Mouse (Mus musculus) liver, embryonic 14.5 days (tissue): ENCODE results near the gene BC107364. TPM values are rescaled to one million over a fixed set of nuclear protein-coding genes. Genes with fewer than 3 reads are reported as not detected.
"Not testable (repeated sequence)": the region's sequence is repeated elsewhere in the genome, so short reads cannot be mapped to it uniquely, and the experiment has no call there.

ENCODE experiments used
- ATAC-seq: fragments of 200-750 bp; cut with Nextera tagmentation; 2 replicates; pipeline ENCODE4 v1.8.0; 2017; ENCODE audit warnings: moderate number of reproducible peaks, mild to moderate bottlenecking, moderate library complexity; ENCODE audit not compliant: insufficient read depth
- DNase-seq, 3 experiments: peaks; one replicate each; pipeline ENCODE4 v3.0.0-alpha.2; 2012 to 2013; ENCODE audit warnings: low read depth in 3 of 3, low spot score in 3 of 3
- H3K27ac ChIP-seq: fragments of 300-500 bp; sonication (generic); 2 replicates; pipeline ENCODE4 v1.5.1; 2014; ENCODE audit warnings: moderate library complexity, mild to moderate bottlenecking, control low read depth, inconsistent platforms
- H3K27me3 ChIP-seq: fragments of 300-500 bp; sonication (generic); 2 replicates; pipeline ENCODE4 v1.6.1; 2014; ENCODE audit warnings: mild to moderate bottlenecking, low read length, moderate library complexity; ENCODE audit not compliant: control insufficient read depth, insufficient read depth
- H3K36me3 ChIP-seq: fragments of 300-500 bp; sonication (generic); replicated peaks from 2 replicates; pipeline ENCODE4 v1.6.1; 2014; ENCODE audit warnings: low read depth; ENCODE audit not compliant: control insufficient read depth, insufficient read depth
- H3K4me1 ChIP-seq, 2 experiments: fragments of 200-500 bp in 1 of 2; fragments of 300-500 bp in 1 of 2; sonication (generic) in 1 of 2; replicated peaks; 2 replicates each; pipeline ENCODE4 v1.6.1; 2012 to 2014; ENCODE audit warnings: antibody characterized with exemption in 1 of 2, inconsistent platforms in 1 of 2, low read length in 1 of 2; ENCODE audit not compliant: control insufficient read depth in 2 of 2, insufficient read depth in 2 of 2
- H3K4me2 ChIP-seq: fragments of 300-500 bp; sonication (generic); 2 replicates; pipeline ENCODE4 v1.6.1; 2014; ENCODE audit warnings: low read depth, mild to moderate bottlenecking, control low read depth, moderate library complexity
- H3K4me3 ChIP-seq, 2 experiments: fragments of 200-500 bp in 1 of 2; fragments of 300-500 bp in 1 of 2; sonication (generic) in 1 of 2; 2 replicates each; pipeline ENCODE4 v1.5.1; 2012 to 2014; ENCODE audit warnings: low read depth in 2 of 2, low read length in 2 of 2, mild to moderate bottlenecking in 2 of 2, control low read depth in 1 of 2, inconsistent platforms in 1 of 2, moderate library complexity in 1 of 2; ENCODE audit not compliant: insufficient read depth in 1 of 2
- H3K9ac ChIP-seq: fragments of 300-500 bp; sonication (generic); replicated peaks from 2 replicates; pipeline ENCODE4 v1.6.1; 2014; ENCODE audit warnings: mild to moderate bottlenecking, control low read depth, moderate library complexity
- H3K9me3 ChIP-seq: fragments of 300-500 bp; sonication (generic); 2 replicates; pipeline ENCODE4 v1.6.1; 2016; ENCODE audit warnings: low read length, mixed read lengths; ENCODE audit not compliant: control insufficient read depth
- CTCF ChIP-seq: IDR thresholded peaks from 2 replicates; pipeline ENCODE4 v1.5.1; 2016; ENCODE audit warnings: antibody characterized with exemption, low read depth, control low read depth
- EP300 ChIP-seq: IDR thresholded peaks from 2 replicates; pipeline ENCODE4 v1.6.1; 2016; ENCODE audit warnings: antibody characterized with exemption, low read depth
- WGBS: fragments of 180-500 bp; shearing (Covaris S2); extraction: QIAGEN DNeasy Blood & Tissue Kit; methylation state at CpG from one replicate; pipeline ENCODE4 v1.1.7; 2014; ENCODE audit not compliant: insufficient replicate concordance; 5-methylcytosine and 5-hydroxymethylcytosine counted together
- polyA plus RNA-seq, 2 experiments: library from polyadenylated mRNA; depleted of rRNA in 1 of 2; stranded (reverse) in 1 of 2; unstranded in 1 of 2; fragments of >200 nt; fragmentation: Nextera tagmentation in 1 of 2; extraction: Ambion mirVana in 1 of 2; gene quantifications; 2 replicates each; pipeline versions ENCODE4 v1.2.1 to v1.2.3; 2012 to 2014

The BC107364 gene
- polyA plus RNA-seq, 2 experiments, result not detected

GRCm38 (mm10) chr3:96496216-96496615 lies 44.1 kb upstream of the BC107364 start:
- H3K4me3 ChIP-seq, result no peak overlapping the region
- peak overlapping the region; percentile 90 for H3K4me2 ChIP-seq
- ATAC-seq (no peak), DNase-seq (no peak)
- H3K27ac ChIP-seq, result no peak overlapping the region
- H3K4me1 ChIP-seq, result peaks cover 0 to 15% of the 10 kb centered on the region in 2 experiments; a peak in 3 of 4 replicates
- no peaks in the 10 kb centered on the region for H3K27me3 ChIP-seq
- no peaks in the 10 kb centered on the region for H3K9me3 ChIP-seq
- no peak for TF ChIP-seq EP300
- TF ChIP-seq CTCF, result no peak
- no peak overlapping the region for H3K9ac ChIP-seq
- 61% methylated on average over 7 of the region's 7 CpGs for WGBS
- no peaks in the 10 kb centered on the region for H3K36me3 ChIP-seq

- ATAC-seq (no peak), DNase-seq (no peak)
- Histone ChIP-seq H3K9me3 (no peaks in the 10 kb centered on the region), H3K27me3 (no peaks in the 10 kb centered on the region), H3K36me3 (no peaks in the 10 kb centered on the region), H3K9ac (no peak overlapping the region), H3K4me2 (no peak overlapping the region), H3K4me1 (peaks cover 0 to 15% of the 10 kb centered on the region in 2 experiments; a peak in 3 of 4 replicates), H3K27ac (no peak overlapping the region), H3K4me3 (no peak overlapping the region)
- WGBS, result 83% methylated on average over 1 of the region's 1 CpGs
- no peak for TF ChIP-seq EP300
- no peak for TF ChIP-seq CTCF
Observed at GRCm38 (mm10) chr3:96495490-96496210, 43.5 kb upstream of the BC107364 start.

- 86% methylated on average over 3 of the region's 3 CpGs for WGBS
- DNase-seq (no peak), ATAC-seq (no peak)
- no peak overlapping the region for H3K4me3 ChIP-seq
- H3K27ac ChIP-seq, result no peak overlapping the region
- TF ChIP-seq EP300 (no peak), CTCF (no peak)
- H3K9me3 ChIP-seq, result no peaks in the 10 kb centered on the region
- no peak overlapping the region for H3K4me2 ChIP-seq
- no peaks in the 10 kb centered on the region for H3K36me3 ChIP-seq
- no peaks in the 10 kb centered on the region for H3K27me3 ChIP-seq
- peaks cover 0 to 15% of the 10 kb centered on the region in 2 experiments; a peak in 3 of 4 replicates for H3K4me1 ChIP-seq
- no peak overlapping the region for H3K9ac ChIP-seq
Observed at GRCm38 (mm10) chr3:96494912-96495311, 42.8 kb upstream of the BC107364 start.

- not testable (repeated sequence) for H3K4me3 ChIP-seq, H3K27ac ChIP-seq, H3K27me3 ChIP-seq, H3K36me3 ChIP-seq, H3K9ac ChIP-seq, H3K4me2 ChIP-seq, DNase-seq, H3K9me3 ChIP-seq, ATAC-seq
- WGBS, result 88% methylated on average over 5 of the region's 11 CpGs
- peaks cover 0 to 15% of the 10 kb centered on the region in 2 experiments; a peak in 3 of 4 replicates for H3K4me1 ChIP-seq
Observed at GRCm38 (mm10) chr3:96494456-96494855, 42.4 kb upstream of the BC107364 start.

- not testable (repeated sequence) for DNase-seq, H3K9me3 ChIP-seq, H3K36me3 ChIP-seq, H3K4me3 ChIP-seq, H3K27me3 ChIP-seq, ATAC-seq
- Histone ChIP-seq H3K4me1 (peaks cover 11 to 12% of the 10 kb centered on the region in 2 experiments), H3K27ac (peak overlapping the region; percentile 90), H3K4me2 (peak overlapping the region; percentile 51), H3K9ac (peak overlapping the region; percentile 40; the same call in 1 of the 2 replicates)
- 48% methylated on average over 6 of the region's 8 CpGs for WGBS
Observed at GRCm38 (mm10) chr3:96489636-96490035, 37.5 kb upstream of the BC107364 start.

GRCm38 (mm10) chr3:96488907-96489629 lies 37.0 kb upstream of the BC107364 start:
- H3K36me3 ChIP-seq, H3K9me3 ChIP-seq, H3K27me3 ChIP-seq, H3K4me2 ChIP-seq, DNase-seq: not testable (repeated sequence)
- ATAC-seq, result peak; percentile 74
- H3K4me1 ChIP-seq, result peaks cover 11 to 15% of the 10 kb centered on the region in 2 experiments
- peak overlapping the region; percentile 59 for H3K9ac ChIP-seq
- H3K4me3 ChIP-seq, result peak overlapping the region; percentile 34 to 65
- 0% methylated on average over 9 of the region's 31 CpGs for WGBS
- peak overlapping the region; percentile 90 for H3K27ac ChIP-seq

GRCm38 (mm10) chr3:96488290-96488906 lies 36.3 kb upstream of the BC107364 start:
- H3K36me3 ChIP-seq, H3K9me3 ChIP-seq, DNase-seq, H3K27me3 ChIP-seq: not testable (repeated sequence)
- WGBS, result no CpG with 5 or more reads among the region's 55 CpGs
- Histone ChIP-seq H3K4me1 (peaks cover 11 to 15% of the 10 kb centered on the region in 2 experiments), H3K4me3 (peak overlapping the region; percentile 60 to 63), H3K27ac (peak overlapping the region; percentile 98), H3K9ac (peak overlapping the region; percentile 92), H3K4me2 (peak overlapping the region; percentile 95)
- peak; percentile 70 for ATAC-seq
